Mouse (Mus musculus): ENCODE results near the gene Pias4. TPM values are rescaled to one million over a fixed set of nuclear protein-coding genes. Genes with fewer than 3 reads are reported as not detected.
A peak's percentile ranks its signal among the peaks of the same experiment; 100 is the strongest.

Pias4 gene
- polyA plus RNA-seq, 1 experiment from 2014 or later, result 49.2 TPM

GRCm38 (mm10) chr10:81134181-81134587, 33.5 kb downstream of the Pias4 start:
- Histone ChIP-seq H3K4me3 (replicated peaks; ENCODE audit: low read depth, low read length) (no peak overlapping the region), H3K27me3 (ENCODE audit: control insufficient read depth, insufficient read depth, low read length) (peaks cover 54% of the 10 kb centered on the region), H3K36me3 (ENCODE audit: control insufficient read depth, insufficient read depth, low read length) (no peaks in the 10 kb centered on the region), H3K4me2 (ENCODE audit: low read length) (no peak overlapping the region), H3K9me3 (ENCODE audit: control insufficient read depth, low read length) (no peaks in the 10 kb centered on the region), H3K9ac (replicated peaks; ENCODE audit: low read length) (no peak overlapping the region), H3K4me1 (ENCODE audit: control insufficient read depth, insufficient read depth, low read length) (peaks cover 16% of the 10 kb centered on the region), H3K27ac (replicated peaks; ENCODE audit: low read depth, low read length) (no peak overlapping the region)
- ATAC-seq (ENCODE audit: low FRiP score, low TSS enrichment), result no peak
- WGBS, result 5% methylated on average over 16 of the region's 16 CpGs
- DNase-seq, result no peak

- no peak overlapping the region for H3K27ac ChIP-seq (replicated peaks; ENCODE audit: low read depth, low read length)
- H3K4me3 ChIP-seq (replicated peaks; ENCODE audit: low read depth, low read length), result no peak overlapping the region
- 82% methylated on average over 11 of the region's 11 CpGs for WGBS
- DNase-seq (no peak), ATAC-seq (ENCODE audit: low FRiP score, low TSS enrichment) (no peak)
- H3K4me2 ChIP-seq (ENCODE audit: low read length), result no peak overlapping the region
- H3K36me3 ChIP-seq (ENCODE audit: control insufficient read depth, insufficient read depth, low read length), result peaks cover 67% of the 10 kb centered on the region
- H3K9me3 ChIP-seq (ENCODE audit: control insufficient read depth, low read length), result no peaks in the 10 kb centered on the region
- H3K9ac ChIP-seq (replicated peaks; ENCODE audit: low read length), result no peak overlapping the region
- H3K4me1 ChIP-seq (ENCODE audit: control insufficient read depth, insufficient read depth, low read length), result 0 out of 2 replicates have a peak, but pooled peaks cover 2% of the 10 kb centered on the region
- peaks cover 8% of the 10 kb centered on the region for H3K27me3 ChIP-seq (ENCODE audit: control insufficient read depth, insufficient read depth, low read length)
These were observed 44.2 kb downstream of the Pias4 start for GRCm38 (mm10) chr10:81123500-81123899.

DNA sequence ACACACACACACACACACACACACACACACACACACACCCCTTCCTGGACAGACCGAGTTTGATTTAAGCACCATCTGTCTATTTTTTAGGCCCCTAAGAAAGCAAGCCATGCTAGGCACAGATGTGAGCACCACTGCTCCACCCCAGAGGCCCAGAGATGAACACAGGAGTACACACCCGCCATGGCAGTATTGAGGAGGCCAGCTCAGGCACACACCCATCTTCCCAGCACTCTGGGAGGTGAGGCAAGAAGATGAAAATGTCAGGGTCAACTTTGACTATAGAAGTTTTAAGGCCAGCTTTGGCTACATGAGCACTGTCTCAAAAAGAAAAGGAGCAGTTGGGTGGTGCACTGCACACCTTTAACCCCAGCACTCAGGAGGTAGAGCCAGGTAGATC, 44.8 kb downstream of the Pias4 start:
- no peak for ATAC-seq (ENCODE audit: low FRiP score, low TSS enrichment)
- DNase-seq, result no peak
- WGBS, result 85% methylated on average over 2 of the region's 2 CpGs

DNA sequence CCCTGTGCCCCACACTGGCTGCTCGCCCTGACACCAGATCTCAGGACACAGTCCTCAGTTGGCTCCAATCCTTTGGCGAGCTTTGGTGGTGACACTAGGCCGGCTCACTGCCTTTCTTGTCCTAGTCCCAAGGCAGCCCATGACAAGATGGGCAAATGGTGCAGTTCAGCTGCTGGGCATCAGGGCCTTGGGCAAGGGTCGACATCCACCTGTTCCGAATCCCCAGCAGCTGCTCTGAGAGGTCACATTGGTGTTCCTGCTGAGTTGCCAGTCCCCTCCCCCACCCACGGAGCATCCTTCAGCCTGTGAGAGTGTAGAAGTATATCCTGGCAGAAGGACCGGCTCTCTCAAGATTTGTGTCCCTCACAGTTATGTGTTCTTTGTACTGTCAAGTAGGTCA, 47.1 kb downstream of the Pias4 start:
- H3K9ac ChIP-seq (replicated peaks; ENCODE audit: low read length), result no peak overlapping the region
- no peak overlapping the region for H3K4me3 ChIP-seq (replicated peaks; ENCODE audit: low read depth, low read length)
- no peaks in the 10 kb centered on the region for H3K4me1 ChIP-seq (ENCODE audit: control insufficient read depth, insufficient read depth, low read length)
- DNase-seq (no peak), ATAC-seq (ENCODE audit: low FRiP score, low TSS enrichment) (no peak)
- H3K36me3 ChIP-seq (ENCODE audit: control insufficient read depth, insufficient read depth, low read length), result peaks cover 91% of the 10 kb centered on the region
- no peaks in the 10 kb centered on the region for H3K27me3 ChIP-seq (ENCODE audit: control insufficient read depth, insufficient read depth, low read length)
- H3K9me3 ChIP-seq (ENCODE audit: control insufficient read depth, low read length), result no peaks in the 10 kb centered on the region
- no peak overlapping the region for H3K4me2 ChIP-seq (ENCODE audit: low read length)
- no peak overlapping the region for H3K27ac ChIP-seq (replicated peaks; ENCODE audit: low read depth, low read length)
- 90% methylated on average over 7 of the region's 7 CpGs for WGBS

More for the DNA sequence above, 44.8 kb downstream of the Pias4 start:
- Histone ChIP-seq H3K27me3 (ENCODE audit: control insufficient read depth, insufficient read depth, low read length) (0 out of 2 replicates have a peak, but pooled peaks cover 2% of the 10 kb centered on the region), H3K4me3 (replicated peaks; ENCODE audit: low read depth, low read length) (no peak overlapping the region), H3K36me3 (ENCODE audit: control insufficient read depth, insufficient read depth, low read length) (peaks cover 71% of the 10 kb centered on the region), H3K9me3 (ENCODE audit: control insufficient read depth, low read length) (no peaks in the 10 kb centered on the region), H3K4me1 (ENCODE audit: control insufficient read depth, insufficient read depth, low read length) (no peaks in the 10 kb centered on the region), H3K9ac (replicated peaks; ENCODE audit: low read length) (no peak overlapping the region), H3K27ac (replicated peaks; ENCODE audit: low read depth, low read length) (no peak overlapping the region), H3K4me2 (ENCODE audit: low read length) (no peak overlapping the region)

DNA sequence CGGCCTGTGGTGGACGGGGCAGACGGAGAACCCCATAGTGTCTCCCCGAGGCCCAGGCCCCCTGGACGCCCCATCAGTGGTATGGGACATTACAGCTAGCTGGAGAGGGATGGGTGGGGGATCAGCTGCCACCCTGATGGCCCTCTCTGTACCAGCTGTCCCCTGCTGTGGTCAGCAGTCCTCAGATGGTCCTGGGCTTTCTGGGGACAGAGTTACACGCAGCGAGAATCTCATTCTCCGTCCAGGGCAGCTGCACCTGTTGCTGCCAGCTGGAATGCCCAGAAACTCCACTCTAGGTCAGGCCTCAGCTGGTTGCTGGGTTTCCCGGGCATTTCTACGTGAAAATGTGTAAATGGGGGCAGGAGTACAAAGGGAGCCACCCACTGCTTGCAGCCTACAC, 48.1 kb downstream of the Pias4 start:
- H3K9me3 ChIP-seq (ENCODE audit: control insufficient read depth, low read length), result no peaks in the 10 kb centered on the region
- H3K4me2 ChIP-seq (ENCODE audit: low read length), result no peak overlapping the region
- H3K4me3 ChIP-seq (replicated peaks; ENCODE audit: low read depth, low read length), result no peak overlapping the region
- no peak overlapping the region for H3K9ac ChIP-seq (replicated peaks; ENCODE audit: low read length)
- no peaks in the 10 kb centered on the region for H3K4me1 ChIP-seq (ENCODE audit: control insufficient read depth, insufficient read depth, low read length)
- H3K36me3 ChIP-seq (ENCODE audit: control insufficient read depth, insufficient read depth, low read length), result peaks cover 95% of the 10 kb centered on the region
- ATAC-seq (ENCODE audit: low FRiP score, low TSS enrichment), result no peak
- no peaks in the 10 kb centered on the region for H3K27me3 ChIP-seq (ENCODE audit: control insufficient read depth, insufficient read depth, low read length)
- H3K27ac ChIP-seq (replicated peaks; ENCODE audit: low read depth, low read length), result no peak overlapping the region
- WGBS, result 94% methylated on average over 10 of the region's 10 CpGs
- DNase-seq, result no peak

- DNase-seq (no peak), ATAC-seq (ENCODE audit: low FRiP score, low TSS enrichment) (no peak)
- 96% methylated on average over 6 of the region's 6 CpGs for WGBS
- Histone ChIP-seq H3K4me2 (ENCODE audit: low read length) (no peak overlapping the region), H3K4me3 (replicated peaks; ENCODE audit: low read depth, low read length) (no peak overlapping the region), H3K9ac (replicated peaks; ENCODE audit: low read length) (no peak overlapping the region), H3K36me3 (ENCODE audit: control insufficient read depth, insufficient read depth, low read length) (peaks cover 93% of the 10 kb centered on the region), H3K9me3 (ENCODE audit: control insufficient read depth, low read length) (no peaks in the 10 kb centered on the region), H3K27me3 (ENCODE audit: control insufficient read depth, insufficient read depth, low read length) (no peaks in the 10 kb centered on the region), H3K27ac (replicated peaks; ENCODE audit: low read depth, low read length) (no peak overlapping the region), H3K4me1 (ENCODE audit: control insufficient read depth, insufficient read depth, low read length) (no peaks in the 10 kb centered on the region)
These were observed 54.8 kb downstream of the Pias4 start for GRCm38 (mm10) chr10:81112946-81113345.

DNA sequence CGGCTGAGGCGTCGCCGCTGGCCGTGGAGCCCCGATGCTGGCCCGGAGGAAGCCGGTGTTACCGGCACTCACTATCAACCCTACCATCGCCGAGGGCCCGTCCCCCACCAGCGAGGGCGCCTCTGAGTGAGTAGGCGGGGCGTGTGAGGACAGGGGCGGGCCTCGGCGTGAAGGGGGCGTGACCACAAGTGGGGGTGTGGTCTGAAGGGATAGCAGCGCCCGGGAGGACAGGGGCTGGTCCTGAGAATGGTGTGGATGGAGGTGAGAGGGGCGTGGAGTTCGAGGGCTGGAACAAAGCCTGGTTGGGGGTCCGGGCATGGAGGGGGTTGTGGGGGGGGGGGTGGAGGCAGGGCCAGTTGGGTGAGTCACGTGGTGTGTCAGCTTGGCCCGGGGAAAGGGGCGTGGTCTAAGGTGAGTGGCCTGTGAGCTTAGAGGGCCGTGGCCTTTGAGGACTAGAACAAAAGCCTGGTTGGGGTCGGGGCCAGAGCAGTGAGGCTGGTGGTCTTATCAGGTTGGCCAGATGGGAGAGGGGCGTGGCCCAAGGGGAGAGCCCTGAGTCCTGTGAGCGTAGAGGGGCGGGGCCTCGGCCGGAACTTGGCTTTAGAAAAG, 61.5 kb downstream of the Pias4 start:
- H3K27ac ChIP-seq (replicated peaks; ENCODE audit: low read depth, low read length), result peak overlapping the region; percentile 99
- peaks cover 32% of the 10 kb centered on the region for H3K36me3 ChIP-seq (ENCODE audit: control insufficient read depth, insufficient read depth, low read length)
- no peaks in the 10 kb centered on the region for H3K9me3 ChIP-seq (ENCODE audit: control insufficient read depth, low read length)
- ATAC-seq (ENCODE audit: low FRiP score, low TSS enrichment) (peak; percentile 87), DNase-seq (peak; percentile 86)
- H3K4me2 ChIP-seq (ENCODE audit: low read length), result peak overlapping the region; percentile 77
- H3K9ac ChIP-seq (replicated peaks; ENCODE audit: low read length), result peak overlapping the region; percentile 98
- whole genome bisulfite sequencing, result under 1% methylated on average over 35 of the region's 35 CpGs
- peak overlapping the region; percentile 97 for H3K4me3 ChIP-seq (replicated peaks; ENCODE audit: low read depth, low read length)
- peaks cover 19% of the 10 kb centered on the region for H3K4me1 ChIP-seq (ENCODE audit: control insufficient read depth, insufficient read depth, low read length)
- H3K27me3 ChIP-seq (ENCODE audit: control insufficient read depth, insufficient read depth, low read length), result no peaks in the 10 kb centered on the region

- H3K9ac ChIP-seq (replicated peaks; ENCODE audit: low read length), result peak within 1 kb of the TSS; percentile 98
- ATAC-seq (ENCODE audit: low FRiP score, low TSS enrichment), result peak; percentile 94
These were observed 62.1 kb downstream of the Pias4 start, which contains the start of gene Map2k2 for GRCm38 (mm10) chr10:81105565-81106112. Map2k2 (plus strand) TSS chr10:81105915.

More at GRCm38 (mm10) chr10:81105565-81106112, 62.1 kb downstream of the Pias4 start, which contains the start of gene Map2k2:
- H3K4me3 ChIP-seq (replicated peaks; ENCODE audit: low read depth, low read length), result peak within 1 kb of the TSS; percentile 97
- H3K27me3 ChIP-seq (ENCODE audit: control insufficient read depth, insufficient read depth, low read length), result no peaks in the 10 kb centered on the region
- peaks cover 26% of the 10 kb centered on the region for H3K36me3 ChIP-seq (ENCODE audit: control insufficient read depth, insufficient read depth, low read length)
- H3K4me1 ChIP-seq (ENCODE audit: control insufficient read depth, insufficient read depth, low read length), result peaks cover 19% of the 10 kb centered on the region
- peak; percentile 99 for DNase-seq
- peak within 1 kb of the TSS; percentile 99 for H3K27ac ChIP-seq (replicated peaks; ENCODE audit: low read depth, low read length)
- no peaks in the 10 kb centered on the region for H3K9me3 ChIP-seq (ENCODE audit: control insufficient read depth, low read length)
- H3K4me2 ChIP-seq (ENCODE audit: low read length), result peak within 1 kb of the TSS; percentile 77
- WGBS, result under 1% methylated on average over 55 of the region's 56 CpGs
